Mouse (Mus musculus) stomach, embryonic 14.5 days (tissue): ENCODE results near the gene Galr3. TPM values are rescaled to one million over a fixed set of nuclear protein-coding genes. Genes with fewer than 3 reads are reported as not detected.
A peak's percentile ranks its signal among the peaks of the same experiment; 100 is the strongest.

Source experiments
- ATAC-seq: fragments of 200-750 bp; cut with Nextera tagmentation; 2 replicates; pipeline ENCODE4 v1.8.0; 2017; ENCODE audit warnings: low read depth, moderate TSS enrichment; ENCODE audit not compliant: insufficient number of reproducible peaks, insufficient read depth, low FRiP score
- H3K27ac ChIP-seq: fragments of 300-500 bp; sonication (generic); 2 replicates; pipeline ENCODE4 v1.5.1; 2014; ENCODE audit warnings: mild to moderate bottlenecking, low read length, moderate library complexity, mixed read lengths
- H3K27me3 ChIP-seq: fragments of 300-500 bp; sonication (generic); 2 replicates; pipeline ENCODE4 v1.6.1; 2014; ENCODE audit warnings: low read length, control low read depth, mixed read lengths; ENCODE audit not compliant: control insufficient read depth, insufficient read depth
- H3K36me3 ChIP-seq: fragments of 300-500 bp; sonication (generic); 2 replicates; pipeline ENCODE4 v1.6.1; 2014; ENCODE audit warnings: mild to moderate bottlenecking, control low read depth, low read length, moderate library complexity, mixed read lengths; ENCODE audit not compliant: control insufficient read depth, insufficient read depth
- H3K4me1 ChIP-seq: fragments of 300-500 bp; sonication (generic); 2 replicates; pipeline ENCODE4 v1.6.1; 2014; ENCODE audit warnings: low read length, control low read depth, mixed read lengths; ENCODE audit not compliant: control insufficient read depth, insufficient read depth
- H3K4me2 ChIP-seq: fragments of 300-500 bp; sonication (generic); replicated peaks from 2 replicates; pipeline ENCODE4 v1.6.1; 2014; ENCODE audit warnings: low read depth, low read length, control low read depth
- H3K4me3 ChIP-seq: fragments of 300-500 bp; sonication (generic); 2 replicates; pipeline ENCODE4 v1.5.1; 2014; ENCODE audit warnings: low read depth, low read length, control low read depth
- H3K9ac ChIP-seq: fragments of 300-500 bp; sonication (generic); replicated peaks from 2 replicates; pipeline ENCODE4 v1.6.1; 2014; ENCODE audit warnings: low read depth, mild to moderate bottlenecking, control low read depth, low read length, moderate library complexity, mixed read lengths
- H3K9me3 ChIP-seq: fragments of 300-500 bp; sonication (generic); 2 replicates; pipeline ENCODE4 v1.6.1; 2016; ENCODE audit warnings: low read depth, low read length, control low read depth; ENCODE audit not compliant: control insufficient read depth
- WGBS: fragments of 180-500 bp; shearing (Covaris S2); extraction: QIAGEN DNeasy Blood & Tissue Kit; methylation state at CpG from one replicate; pipeline ENCODE4 v1.1.7; 2014; 5-methylcytosine and 5-hydroxymethylcytosine counted together
- polyA plus RNA-seq: library from polyadenylated mRNA; unstranded; fragments of >200 nt; fragmentation: Nextera tagmentation; extraction: Ambion mirVana; gene quantifications from 2 replicates; pipeline ENCODE4 v1.2.1, GENCODE M21; 2014

Gene Galr3
- polyA plus RNA-seq, 1 experiment from 2014 or later = 0.30 TPM

GRCm38 (mm10) chr15:79067631-79068030 is 25.9 kb downstream of the Galr3 start:
- Histone ChIP-seq H3K9me3 (no peaks in the 10 kb centered on the region), H3K4me3 (no peak overlapping the region), H3K27ac (peak overlapping the region; percentile 16; the same call in 1 of the 2 replicates), H3K27me3 (no peaks in the 10 kb centered on the region), H3K4me1 (0 out of 2 replicates have a peak, but pooled peaks cover 4% of the 10 kb centered on the region), H3K9ac (no peak overlapping the region), H3K36me3 (no peaks in the 10 kb centered on the region), H3K4me2 (no peak overlapping the region)
- WGBS = 51% methylated on average over 3 of the region's 3 CpGs
- no peak for ATAC-seq

GRCm38 (mm10) chr15:79068416-79068815 is 26.7 kb downstream of the Galr3 start:
- Histone ChIP-seq H3K9me3 (no peaks in the 10 kb centered on the region), H3K27ac (no peak overlapping the region), H3K9ac (no peak overlapping the region), H3K4me2 (no peak overlapping the region), H3K4me3 (no peak overlapping the region), H3K4me1 (0 out of 2 replicates have a peak, but pooled peaks cover 3% of the 10 kb centered on the region), H3K27me3 (no peaks in the 10 kb centered on the region), H3K36me3 (no peaks in the 10 kb centered on the region)
- ATAC-seq = no peak
- 68% methylated on average over 3 of the region's 3 CpGs for WGBS

- Histone ChIP-seq H3K27ac (no peak overlapping the region), H3K27me3 (no peaks in the 10 kb centered on the region), H3K4me1 (peaks cover 3% of the 10 kb centered on the region; the same call in 1 of the 2 replicates), H3K9ac (no peak overlapping the region), H3K4me3 (no peak overlapping the region), H3K36me3 (no peaks in the 10 kb centered on the region), H3K4me2 (no peak overlapping the region), H3K9me3 (no peaks in the 10 kb centered on the region)
- ATAC-seq = no peak
- 63% methylated on average over 5 of the region's 5 CpGs for WGBS
Measured at GRCm38 (mm10) chr15:79071117-79072039, 29.7 kb downstream of the Galr3 start.

- H3K27me3 ChIP-seq = no peaks in the 10 kb centered on the region
Measured at GRCm38 (mm10) chr15:79073752-79074151, 32.1 kb downstream of the Galr3 start.

GRCm38 (mm10) chr15:79074446-79074845 is 32.8 kb downstream of the Galr3 start:
- H3K36me3 ChIP-seq = peaks cover 31% of the 10 kb centered on the region
- H3K4me2 ChIP-seq = peak overlapping the region; percentile 71
- H3K9ac ChIP-seq = peak overlapping the region; percentile 87; the same call in 1 of the 2 replicates
- H3K9me3 ChIP-seq = no peaks in the 10 kb centered on the region
- no peak for ATAC-seq
- H3K27ac ChIP-seq = peak overlapping the region; percentile 72
- no peaks in the 10 kb centered on the region for H3K27me3 ChIP-seq
- peak overlapping the region; percentile 84 for H3K4me3 ChIP-seq
- 35% methylated on average over 10 of the region's 10 CpGs for WGBS
- H3K4me1 ChIP-seq = peaks cover 3% of the 10 kb centered on the region; the same call in 1 of the 2 replicates

More at GRCm38 (mm10) chr15:79073752-79074151, 32.1 kb downstream of the Galr3 start:
- H3K36me3 ChIP-seq = peaks cover 24% of the 10 kb centered on the region
- no peaks in the 10 kb centered on the region for H3K9me3 ChIP-seq
- peaks cover 3% of the 10 kb centered on the region; the same call in 1 of the 2 replicates for H3K4me1 ChIP-seq
- no peak overlapping the region for H3K9ac ChIP-seq
- ATAC-seq = no peak
- no peak overlapping the region for H3K4me2 ChIP-seq
- no peak overlapping the region for H3K4me3 ChIP-seq
- no peak overlapping the region for H3K27ac ChIP-seq

GRCm38 (mm10) chr15:79074913-79075532 is 33.3 kb downstream of the Galr3 start, which contains the start of gene Eif3l:
Gene Eif3l (plus strand): TSS chr15:79075179.
- Histone ChIP-seq H3K27me3 (no peaks in the 10 kb centered on the region), H3K4me1 (peaks cover 3% of the 10 kb centered on the region; the same call in 1 of the 2 replicates), H3K9me3 (no peaks in the 10 kb centered on the region), H3K9ac (peak within 1 kb of the TSS; percentile 87), H3K27ac (peak within 1 kb of the TSS; percentile 72), H3K4me2 (peak within 1 kb of the TSS; percentile 71), H3K36me3 (peaks cover 36% of the 10 kb centered on the region), H3K4me3 (peak within 1 kb of the TSS; percentile 84)
- WGBS = under 1% methylated on average over 49 of the region's 49 CpGs
- peak; percentile 85 for ATAC-seq

- Histone ChIP-seq H3K9me3 (no peaks in the 10 kb centered on the region), H3K4me2 (peak overlapping the region; percentile 71), H3K27ac (peak overlapping the region; percentile 72; the same call in 1 of the 2 replicates), H3K4me1 (peaks cover 3% of the 10 kb centered on the region; the same call in 1 of the 2 replicates), H3K27me3 (no peaks in the 10 kb centered on the region), H3K4me3 (peak overlapping the region; percentile 84), H3K36me3 (peaks cover 42% of the 10 kb centered on the region), H3K9ac (peak overlapping the region; percentile 87)
- 32% methylated on average over 15 of the region's 15 CpGs for WGBS
- ATAC-seq = no peak
Measured at GRCm38 (mm10) chr15:79075658-79076365, 34.1 kb downstream of the Galr3 start.

GRCm38 (mm10) chr15:79079567-79079966 is 37.9 kb downstream of the Galr3 start:
- 93% methylated on average over 7 of the region's 7 CpGs for WGBS
- no peak for ATAC-seq
- Histone ChIP-seq H3K9me3 (no peaks in the 10 kb centered on the region), H3K4me3 (no peak overlapping the region), H3K27me3 (no peaks in the 10 kb centered on the region), H3K4me1 (no peaks in the 10 kb centered on the region), H3K4me2 (no peak overlapping the region), H3K27ac (no peak overlapping the region), H3K9ac (no peak overlapping the region), H3K36me3 (peaks cover 77% of the 10 kb centered on the region)
